Mouse (Mus musculus): ENCODE results near the gene Olfr541. TPM values are rescaled to one million over a fixed set of nuclear protein-coding genes. Genes with fewer than 3 reads are reported as not detected.
"Not testable (repeated sequence)": the region's sequence is repeated elsewhere in the genome, so short reads cannot be mapped to it uniquely, and the experiment has no call there.

The Olfr541 gene
- total RNA-seq (2021), result not detected
- long read RNA-seq, result 0 reads

DNA sequence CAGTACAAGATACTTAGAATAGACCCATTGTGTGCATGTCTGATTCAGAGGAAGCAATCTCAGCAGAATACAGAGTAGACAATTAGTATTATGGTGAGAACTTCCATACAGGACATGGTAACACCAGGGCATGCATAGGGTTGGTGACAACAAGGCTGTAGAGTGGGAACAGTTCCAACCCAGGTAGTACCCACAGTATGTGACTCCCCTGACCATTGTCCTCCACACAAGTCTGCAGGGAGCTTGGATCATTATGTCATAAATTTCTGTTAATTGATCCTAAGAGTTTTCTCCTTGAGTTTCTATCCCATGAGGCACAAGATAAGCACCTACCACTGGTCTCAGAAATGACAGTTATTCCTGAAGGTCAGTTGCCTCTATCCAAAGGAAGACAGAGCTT lies at the start of gene Olfr541:
Gene Olfr541 (plus strand): TSS at position 301 of the 400 bp plus-strand sequence.
- DNase-seq (ENCODE audit: low spot score in 2 of 2), result no peak

DNA sequence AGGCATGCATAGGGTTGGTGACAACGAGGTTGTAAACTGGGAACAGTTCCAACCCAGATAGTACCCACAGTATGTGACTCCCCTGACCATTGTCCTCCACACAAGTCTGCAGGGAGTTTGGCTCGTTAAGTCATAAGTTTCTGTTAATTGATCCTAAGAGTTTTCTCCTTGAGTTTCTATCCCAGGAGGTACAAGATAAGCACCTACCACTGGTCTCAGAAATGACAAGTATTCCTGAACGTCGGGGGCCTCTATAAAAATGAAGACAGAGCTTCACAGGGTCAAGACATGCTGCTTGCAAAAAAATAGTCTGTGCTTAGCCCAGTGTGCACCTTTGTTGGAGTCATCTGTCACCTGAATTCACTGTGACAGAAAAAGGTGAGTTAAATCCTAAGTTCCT lies 37.4 kb upstream of the Olfr541 start, which contains the start of gene Olfr539:
Gene Olfr539 (plus strand): TSS at position 301 of the 400 bp plus-strand sequence.
- DNase-seq (ENCODE audit: low spot score in 2 of 2), result no peak

DNA sequence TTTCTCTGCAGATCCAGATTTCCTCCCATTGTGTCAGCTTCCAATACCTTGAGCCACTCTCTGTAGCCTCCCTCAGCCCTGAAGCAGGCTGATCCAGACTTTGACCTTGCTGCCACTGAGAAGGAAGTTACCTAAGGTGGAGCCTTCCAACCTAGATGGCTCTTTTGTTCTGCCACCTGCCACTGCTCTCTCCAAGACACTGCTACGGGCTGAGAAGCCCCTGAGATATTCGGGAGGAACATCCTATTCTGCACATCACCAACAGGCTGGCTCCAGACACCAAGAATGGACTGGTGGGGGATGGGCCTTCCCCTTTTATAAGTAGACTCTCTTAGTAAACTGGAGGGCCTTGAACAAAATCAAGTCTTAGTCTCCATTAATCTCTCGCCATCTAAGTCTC lies 26.4 kb upstream of the Olfr541 start:
- DNase-seq (ENCODE audit: low spot score in 2 of 2), result not testable (repeated sequence)

DNA sequence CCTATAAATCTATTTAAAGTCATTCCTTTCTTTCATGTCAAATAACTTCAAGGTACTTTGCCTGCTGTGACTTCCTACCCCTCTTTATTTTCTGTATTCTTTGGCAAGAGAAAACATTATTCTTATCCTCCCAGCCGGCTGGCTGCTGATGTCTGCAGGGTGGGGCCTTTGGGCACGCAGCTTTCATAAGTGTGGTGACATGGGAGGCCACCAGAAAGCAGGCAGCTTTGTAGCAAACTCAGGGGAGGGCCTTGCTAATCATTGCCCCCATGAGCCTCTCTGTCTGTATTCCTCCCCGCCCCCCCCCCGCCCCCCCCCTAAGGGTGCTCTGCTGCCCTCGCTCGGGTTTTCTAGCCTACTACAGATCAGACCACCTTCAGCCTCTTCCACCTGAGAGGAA lies 21.2 kb upstream of the Olfr541 start:
- no peak for DNase-seq (ENCODE audit: low spot score in 2 of 2)

DNA sequence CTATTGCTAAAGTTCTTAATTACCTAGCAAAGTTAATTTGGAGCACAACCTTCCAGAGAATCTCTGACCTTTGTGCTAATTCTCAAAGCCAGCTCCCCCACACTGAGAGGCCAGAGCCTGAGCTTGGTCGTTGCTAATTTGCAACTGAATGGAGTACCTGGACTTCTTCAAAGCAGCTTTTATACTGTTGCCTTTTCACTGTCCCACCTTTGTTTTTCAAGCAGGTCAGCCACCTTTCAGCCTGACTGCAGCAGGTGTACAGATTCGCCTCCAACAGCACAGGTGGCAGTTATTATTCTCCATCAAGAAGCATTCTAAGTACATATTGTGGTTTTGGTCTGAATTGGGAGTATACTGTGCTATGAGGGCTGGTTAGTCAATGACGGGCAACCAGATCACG lies 17.5 kb upstream of the Olfr541 start:
- DNase-seq (ENCODE audit: low spot score in 2 of 2), result not testable (repeated sequence)

DNA sequence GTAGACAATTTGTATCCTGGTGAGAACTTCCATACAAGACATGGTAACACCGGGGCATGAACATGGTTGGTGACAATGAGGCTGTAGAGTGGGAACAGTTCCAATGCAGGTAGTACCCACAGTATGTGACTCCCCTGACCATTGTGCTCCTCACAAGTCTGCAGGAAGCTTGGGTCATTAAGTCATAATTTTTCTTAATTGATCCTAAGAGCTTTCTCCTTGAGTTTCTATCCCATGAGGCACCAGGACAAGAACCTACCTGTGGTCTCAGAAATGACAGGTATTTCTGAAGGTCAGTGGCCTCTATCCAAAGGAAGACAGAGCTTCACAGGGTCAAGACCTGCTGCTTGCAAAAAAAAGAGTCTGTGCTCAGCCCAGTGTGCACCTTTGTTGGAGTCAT lies 15.4 kb upstream of the Olfr541 start, which contains the start of gene Olfr45:
Gene Olfr45 (plus strand): TSS at position 301 of the 400 bp plus-strand sequence.
- no peak for DNase-seq (ENCODE audit: low spot score in 2 of 2)

DNA sequence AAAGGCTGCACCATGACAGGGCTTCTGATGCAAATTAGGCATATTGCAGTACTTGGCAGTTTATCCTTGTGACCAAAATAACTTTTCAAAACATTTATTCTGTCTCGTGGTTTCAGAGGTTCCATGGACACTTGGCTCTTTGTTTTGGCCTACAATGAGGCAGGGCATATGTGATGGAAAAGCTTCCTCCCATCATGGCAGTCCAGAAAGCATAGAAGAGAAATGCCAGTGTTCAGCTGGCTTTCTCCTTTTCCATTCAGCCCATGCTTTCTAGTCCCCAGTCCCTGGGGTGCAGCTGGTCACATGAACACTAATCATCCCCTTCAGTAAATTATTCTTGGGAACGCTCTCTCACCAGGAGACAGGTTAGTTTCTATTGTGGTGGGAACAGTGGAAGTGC lies 9.3 kb downstream of the Olfr541 start:
- DNase-seq (ENCODE audit: low spot score in 2 of 2), result no peak

DNA sequence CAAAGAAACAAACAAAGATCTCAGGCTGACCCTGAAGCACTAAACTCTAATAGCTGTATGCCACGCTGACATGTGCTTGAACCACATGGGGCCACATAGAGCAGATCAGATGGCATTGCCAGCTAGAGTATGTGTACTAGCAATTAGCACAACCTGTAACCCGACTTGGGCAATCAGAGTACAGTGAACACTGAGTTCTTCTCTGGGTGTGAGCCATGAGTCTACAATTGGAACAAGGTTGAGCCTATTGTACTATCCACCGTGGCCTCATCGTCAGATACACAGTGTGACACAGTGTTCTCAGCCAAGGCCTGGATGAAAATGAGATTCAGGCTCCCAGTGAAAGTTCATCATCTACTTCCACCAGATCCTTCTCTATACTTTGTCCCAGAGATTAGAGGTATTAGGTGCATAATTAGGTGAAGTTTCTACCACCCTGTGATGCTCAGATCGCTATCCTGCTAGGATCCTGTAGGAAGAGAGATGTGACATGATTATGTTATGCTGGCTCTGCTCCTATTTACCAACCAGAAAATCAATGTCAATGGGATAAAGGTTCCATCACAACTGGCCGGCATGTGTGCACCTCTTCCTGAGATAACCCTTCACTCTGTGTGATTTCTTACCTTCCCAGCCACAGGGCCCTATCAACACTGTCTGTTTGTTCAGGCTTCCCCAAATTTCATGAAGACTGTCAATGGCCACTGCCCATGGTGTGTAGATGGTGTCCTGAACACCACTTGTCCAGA lies 10.6 kb downstream of the Olfr541 start:
- no peak for DNase-seq (ENCODE audit: low spot score in 2 of 2)

DNA sequence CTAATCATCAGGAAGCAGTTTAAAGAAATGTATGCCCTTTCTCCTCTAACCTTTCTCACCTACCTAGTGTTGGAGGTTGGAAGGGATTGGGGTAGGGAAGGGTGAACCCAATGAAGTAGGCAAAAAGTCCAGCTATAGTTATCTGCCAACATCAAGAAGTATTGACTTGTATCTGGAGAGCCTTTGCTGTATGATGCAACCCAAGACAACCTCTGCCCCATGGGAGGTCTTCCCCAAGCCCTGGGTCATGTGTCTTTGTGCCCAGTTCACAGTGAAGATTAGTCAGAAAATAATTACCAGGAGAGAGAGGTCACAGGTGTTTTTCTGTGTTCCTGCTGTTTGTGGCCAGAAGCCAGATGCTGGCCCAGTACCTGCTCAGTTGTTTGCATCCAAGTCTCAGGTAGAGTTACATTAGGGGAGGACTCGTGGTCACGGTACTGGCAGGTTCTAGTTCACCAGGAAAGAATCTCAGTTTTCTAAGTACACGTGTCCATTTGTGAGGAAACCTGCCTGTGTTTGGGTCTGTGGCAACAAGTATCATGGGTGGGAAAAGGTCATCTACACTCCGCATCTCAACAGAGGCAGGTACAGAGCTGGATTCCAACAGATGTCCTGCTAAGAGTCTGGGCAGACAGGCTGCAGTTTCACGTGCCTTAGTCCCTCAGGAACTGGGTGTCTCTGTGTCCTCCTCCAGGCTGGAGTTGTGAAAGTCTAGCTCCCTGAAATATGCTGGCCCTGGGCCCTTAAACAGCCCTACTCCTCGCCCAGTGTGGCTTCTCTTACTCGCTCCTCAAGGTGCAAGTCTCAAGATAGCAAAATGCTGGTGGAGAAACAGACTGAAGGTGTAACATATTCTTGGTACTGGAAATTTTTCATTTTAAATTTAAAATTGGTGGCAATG lies 20.3 kb downstream of the Olfr541 start:
- no peak for DNase-seq (ENCODE audit: low spot score in 2 of 2)

DNA sequence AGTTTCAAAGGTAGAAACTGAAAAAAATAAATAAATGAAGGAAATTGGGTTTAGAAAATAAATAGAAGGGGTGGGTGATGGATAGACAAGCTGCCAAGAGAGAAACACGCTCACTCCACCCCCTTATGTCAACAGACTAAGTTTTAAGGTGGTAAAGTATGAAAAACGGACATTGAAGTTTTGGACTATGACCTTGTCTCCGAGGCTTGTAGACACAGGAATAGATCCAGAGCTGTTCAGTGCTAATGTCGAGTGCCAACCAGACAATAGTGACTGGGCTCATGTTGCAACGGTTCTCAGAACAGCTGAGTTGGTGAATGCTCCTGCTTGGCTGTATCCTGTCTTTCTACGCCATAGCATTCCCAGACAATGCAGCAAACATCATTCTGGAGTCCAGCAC lies 24.0 kb downstream of the Olfr541 start:
- DNase-seq (ENCODE audit: low spot score in 2 of 2), result no peak

DNA sequence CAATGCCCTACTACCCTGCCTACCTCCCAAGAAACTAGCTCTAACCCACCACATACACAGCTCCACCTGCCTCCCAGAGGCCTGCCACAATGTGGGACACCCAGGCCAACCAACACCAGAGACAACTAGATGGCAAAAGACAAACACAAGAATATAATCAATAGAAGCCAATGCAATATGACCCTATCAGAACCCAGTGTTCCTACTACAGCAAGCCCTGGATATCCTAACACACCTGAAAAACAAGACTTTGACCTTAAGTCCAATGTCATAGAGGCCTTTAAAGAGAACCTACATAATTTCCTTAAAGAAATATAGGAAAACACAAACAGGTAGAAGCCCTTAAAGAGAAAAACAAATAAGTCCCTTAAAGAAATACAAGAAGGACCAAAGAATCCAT lies 28.5 kb downstream of the Olfr541 start:
- no peak for DNase-seq (ENCODE audit: low spot score in 2 of 2)

DNA sequence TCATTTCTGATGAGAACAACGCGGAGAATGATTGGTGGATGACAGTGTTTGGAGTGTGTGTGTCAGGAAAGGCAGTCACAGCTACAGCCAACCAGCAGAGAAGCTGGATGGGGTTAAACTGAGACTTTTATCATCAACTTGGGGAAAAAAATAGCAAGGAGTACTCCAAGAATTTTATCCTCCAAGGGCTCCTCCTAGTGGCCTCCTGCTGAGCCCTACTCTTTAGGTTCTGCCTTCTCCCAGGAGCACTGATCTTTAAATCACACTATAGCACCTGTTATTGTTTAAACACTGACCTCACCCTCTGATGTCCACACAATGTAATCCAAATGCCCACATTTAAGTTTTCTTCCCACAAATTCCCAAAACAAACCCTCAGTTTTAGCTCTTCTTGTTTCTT lies 36.1 kb downstream of the Olfr541 start:
- no peak for DNase-seq (ENCODE audit: low spot score in 2 of 2)

DNA sequence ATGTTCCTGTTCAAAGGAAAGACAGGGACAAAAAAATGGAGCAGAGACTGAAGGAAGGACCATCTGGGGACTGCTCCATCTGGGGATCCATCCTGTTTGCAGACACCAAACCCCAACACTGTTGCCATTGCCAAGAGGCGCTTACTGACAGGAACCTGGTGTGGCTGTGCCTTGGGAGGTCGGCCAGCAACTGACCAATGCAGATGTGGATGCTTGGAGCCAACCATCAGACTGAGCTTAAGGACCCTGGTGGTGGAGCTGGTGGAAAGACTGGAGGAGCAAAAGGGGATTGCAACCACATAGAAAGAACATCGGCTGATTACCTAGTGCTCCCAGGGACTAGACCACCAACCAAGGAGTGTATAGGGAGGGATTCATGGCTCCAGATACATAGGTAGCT lies 50.3 kb downstream of the Olfr541 start:
- peak in 1 of 2 experiments; percentile 19 for DNase-seq (ENCODE audit: low spot score in 2 of 2)

DNA sequence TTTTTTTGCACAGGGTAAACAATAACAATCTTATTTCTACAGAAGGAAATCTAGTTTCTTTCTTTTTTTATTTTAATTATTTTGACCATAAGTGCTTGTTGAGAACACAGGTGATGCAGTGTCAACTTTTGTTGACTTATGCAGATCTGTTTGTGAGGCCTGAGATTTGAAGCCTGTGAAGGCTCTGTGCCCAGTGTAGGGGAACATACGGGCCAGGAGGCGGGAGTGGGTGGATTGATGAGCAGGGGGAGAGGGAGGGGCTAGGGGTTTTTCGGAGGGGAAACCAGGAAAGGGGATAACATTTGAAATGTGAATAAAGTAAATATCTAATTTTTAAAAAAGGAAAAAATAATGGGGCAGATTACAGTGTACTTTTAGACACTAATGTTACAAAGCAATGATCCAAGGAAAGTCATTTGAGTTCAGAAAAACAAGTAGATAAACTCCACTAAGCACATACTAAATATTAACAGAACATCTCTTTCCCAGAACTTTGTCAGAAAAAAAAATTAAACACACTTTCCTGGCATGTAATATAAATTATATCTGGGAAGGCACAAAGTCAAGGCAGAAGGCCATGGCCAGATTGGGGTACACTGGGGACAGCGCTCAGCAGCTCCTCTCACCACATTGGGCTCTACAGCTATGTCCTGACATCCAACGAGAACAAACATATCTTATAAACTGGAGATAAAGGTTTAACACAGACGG lies 51.2 kb downstream of the Olfr541 start:
- DNase-seq (ENCODE audit: low spot score in 2 of 2), result peak in 1 of 2 experiments; percentile 70

DNA sequence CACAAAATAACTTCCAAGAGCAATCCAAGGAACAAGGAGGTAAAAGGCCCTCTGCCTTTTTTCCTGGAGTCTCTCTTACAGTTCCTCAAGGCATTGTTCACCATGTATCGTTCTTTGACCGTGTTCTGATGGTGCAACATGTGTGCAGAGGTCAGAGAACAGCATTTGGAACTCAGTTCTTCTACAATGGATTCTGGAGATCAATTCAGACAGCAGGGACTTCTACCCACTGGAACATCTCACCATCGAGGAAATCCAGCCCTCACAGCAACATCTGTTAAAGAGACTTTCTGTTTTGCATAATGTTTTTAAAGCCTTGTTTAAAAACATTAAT lies 51.7 kb downstream of the Olfr541 start:
- no peak for DNase-seq (ENCODE audit: low spot score in 2 of 2)

DNA sequence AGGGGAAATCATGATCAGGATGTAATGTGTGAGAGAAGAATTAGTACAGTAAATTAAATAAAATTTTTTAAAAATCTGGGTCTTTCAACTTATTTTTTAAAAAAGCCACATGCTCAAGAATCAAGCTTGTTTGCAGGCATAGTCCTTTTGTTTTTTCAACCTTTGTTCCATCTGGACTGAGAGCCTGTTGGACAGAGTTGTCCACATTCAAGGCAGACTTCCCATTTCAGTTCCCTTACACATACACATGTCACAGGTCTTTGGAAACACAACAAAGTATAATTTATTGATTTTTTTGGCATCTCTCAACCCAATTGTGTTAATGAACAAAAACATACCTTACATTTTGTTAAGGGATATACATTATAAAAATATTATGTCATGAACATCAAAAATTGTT lies 57.5 kb downstream of the Olfr541 start:
- DNase-seq (ENCODE audit: low spot score in 2 of 2), result no peak

Other genes starting within 250 kb of the Olfr541 start
- not detected for gene Olfr533, start 233.9 kb upstream of the Olfr541 start, total RNA-seq (2021)
- under 1 TPM; 0.22 to 0.33 TPM for gene Olfr535, start 213.1 kb upstream of the Olfr541 start, total RNA-seq (2021)
- gene Olfr536, start 189.9 kb upstream of the Olfr541 start, total RNA-seq (2021), result not detected
- under 1 TPM in 1 of 2 experiments, not detected in 1; 0.25 TPM for gene Olfr538, start 129.4 kb upstream of the Olfr541 start, total RNA-seq (2021)
- gene Olfr46, start 96.0 kb upstream of the Olfr541 start, total RNA-seq (2021), result under 1 TPM; 0.25 to 0.37 TPM
- not detected for gene Olfr61, start 68.3 kb upstream of the Olfr541 start, total RNA-seq (2021)
- gene Olfr53, start 50.8 kb upstream of the Olfr541 start, total RNA-seq (2021), result under 1 TPM in 1 of 2 experiments, not detected in 1; 0.25 TPM
- gene Olfr539, start 37.3 kb upstream of the Olfr541 start, total RNA-seq (2021), result under 1 TPM; 0.13 to 0.15 TPM
- gene Olfr45, start 15.3 kb upstream of the Olfr541 start, total RNA-seq (2021), result under 1 TPM in 1 of 2 experiments, not detected in 1; 0.10 TPM
- gene Cyp2e1, start 66.5 kb downstream of the Olfr541 start, total RNA-seq (2021), result not detected
- not detected for gene Syce1, start 90.6 kb downstream of the Olfr541 start, total RNA-seq (2021)
- 10 to 100 TPM; 12.8 to 14.9 TPM for gene Zfp941, start 124.9 kb downstream of the Olfr541 start, total RNA-seq (2021)
- 1 to 10 TPM in 1 of 2 experiments, under 1 TPM in 1; 0.99 to 2.3 TPM for gene Urah, start 137.8 kb downstream of the Olfr541 start, total RNA-seq (2021)
- gene Scgb1c1, start 148.3 kb downstream of the Olfr541 start, total RNA-seq (2021), result not detected
- gene Odf3, start 150.5 kb downstream of the Olfr541 start, total RNA-seq (2021), result not detected
- gene Gm45785, start 159.1 kb downstream of the Olfr541 start, total RNA-seq (2021), result 1 to 10 TPM in 1 of 2 experiments, under 1 TPM in 1; 0.37 to 1.2 TPM
- 10 to 100 TPM; 68.9 to 73.1 TPM for gene Ric8a, start 159.7 kb downstream of the Olfr541 start, total RNA-seq (2021)
- 10 to 100 TPM; 24.7 to 26.2 TPM for gene Bet1l, start 160.3 kb downstream of the Olfr541 start, total RNA-seq (2021)
- gene Psmd13, start 184.7 kb downstream of the Olfr541 start, total RNA-seq (2021), result 100 to 1,000 TPM; 104 to 112 TPM
- 10 to 100 TPM; 75.3 to 75.8 TPM for gene Sirt3, start 185.0 kb downstream of the Olfr541 start, total RNA-seq (2021)
- gene Cox8b, start 203.2 kb downstream of the Olfr541 start, total RNA-seq (2021), result 1 to 10 TPM; 1.2 to 3.7 TPM
- under 1 TPM; 0.48 to 0.50 TPM for gene Nlrp6, start 223.6 kb downstream of the Olfr541 start, total RNA-seq (2021)
- gene Pgghg, start 244.1 kb downstream of the Olfr541 start, total RNA-seq (2021), result 1 to 10 TPM; 4.0 to 4.6 TPM